Mouse (Mus musculus): ENCODE data around the gene Papln.

GRCm38 (mm10) chr12:83723037-83723436 is 40.4 kb upstream of the Papln start:
- no peak for TF ChIP-seq POLR2AphosphoS5 (IDR thresholded peaks at IDR 0.05; ENCODE audit: borderline replicate concordance, low read depth, low read length)
- TF ChIP-seq ZNF384 (IDR thresholded peaks at IDR 0.05; ENCODE audit: low read depth, low read length): no peak
- TF ChIP-seq POLR2AphosphoS2 (IDR thresholded peaks at IDR 0.05; ENCODE audit: low read length): no peak
- no peak for TF ChIP-seq UBTF (IDR thresholded peaks at IDR 0.05; ENCODE audit: borderline replicate concordance, insufficient read depth, low read depth, low read length)
- TF ChIP-seq ELF1 (IDR thresholded peaks at IDR 0.05; ENCODE audit: low read depth, low read length): no peak
- no peak for TF ChIP-seq MYC (IDR thresholded peaks at IDR 0.05; ENCODE audit: low read depth, low read length)
- no peak for TF ChIP-seq CTCF (IDR thresholded peaks at IDR 0.05 in 2 of 3, conservative IDR thresholded peaks at IDR 0.05 in 1 of 3; ENCODE audit: control insufficient read depth in 1 of 3, insufficient read depth in 1 of 3, low read depth in 2 of 3, low read length in 3 of 3, poor library complexity in 1 of 3, severe bottlenecking in 1 of 3)
- TF ChIP-seq GABPA (IDR thresholded peaks at IDR 0.05; ENCODE audit: low read depth, low read length): no peak
- TF ChIP-seq SIN3A (IDR thresholded peaks at IDR 0.05; ENCODE audit: low read length): no peak
- no peak for TF ChIP-seq JUND (IDR thresholded peaks at IDR 0.05; ENCODE audit: low read depth, low read length)
- no peak for TF ChIP-seq EP300 (IDR thresholded peaks at IDR 0.05; ENCODE audit: low read depth in 1 of 2, low read length in 2 of 2)
- TF ChIP-seq TCF12 (IDR thresholded peaks at IDR 0.05; ENCODE audit: low read depth, low read length): no peak
- TF ChIP-seq POLR2A (IDR thresholded peaks at IDR 0.05; ENCODE audit: control insufficient read depth in 1 of 2, insufficient read depth in 1 of 2, low read depth in 1 of 2, low read length in 2 of 2, poor library complexity in 1 of 2): no peak
- TF ChIP-seq USF1 (IDR thresholded peaks at IDR 0.05; ENCODE audit: low read depth, low read length): no peak

Measured in MEL (cell line).